Mouse (Mus musculus) thymus, adult 2 months (tissue): ENCODE results near the gene Il1r1. TPM values are rescaled to one million over a fixed set of nuclear protein-coding genes. Genes with fewer than 3 reads are reported as not detected.

ENCODE experiments used
- DNase-seq: peaks from one replicate; pipeline ENCODE4 v3.0.0; 2021
- H3K27ac ChIP-seq: fragments of 200-500 bp; 2 replicates; pipeline ENCODE4 v1.5.1; 2012; ENCODE audit warnings: low read length, control low read depth; ENCODE audit not compliant: control insufficient read depth, insufficient read depth
- H3K27me3 ChIP-seq: fragments of 200-500 bp; 2 replicates; pipeline ENCODE4 v1.6.1; 2012; ENCODE audit warnings: mild to moderate bottlenecking, low read length, moderate library complexity, mixed read lengths; ENCODE audit not compliant: control insufficient read depth, insufficient read depth
- H3K36me3 ChIP-seq: fragments of 200-500 bp; 2 replicates; pipeline ENCODE4 v1.6.1; 2012; ENCODE audit warnings: mild to moderate bottlenecking, low read length, moderate library complexity; ENCODE audit not compliant: control insufficient read depth, insufficient read depth
- H3K4me1 ChIP-seq: fragments of 200-500 bp; replicated peaks from 2 replicates; pipeline ENCODE4 v1.6.1; 2012; ENCODE audit warnings: low read length; ENCODE audit not compliant: control insufficient read depth, insufficient read depth
- H3K4me3 ChIP-seq: fragments of 200-500 bp; 2 replicates; pipeline ENCODE4 v1.5.1; 2012; ENCODE audit warnings: mild to moderate bottlenecking, low read length, control low read depth, moderate library complexity; ENCODE audit not compliant: control insufficient read depth, insufficient read depth
- CTCF ChIP-seq: fragments of 200-500 bp; IDR thresholded peaks from 2 replicates; pipeline ENCODE4 v1.5.1; 2012; ENCODE audit warnings: mild to moderate bottlenecking, control low read depth, low read length, moderate library complexity, borderline replicate concordance; ENCODE audit not compliant: control insufficient read depth, poor library complexity, insufficient read depth; ENCODE audit errors: extremely low read depth
- POLR2A ChIP-seq: fragments of 200-500 bp; IDR thresholded peaks from 2 replicates; pipeline ENCODE4 v1.6.1; 2012; ENCODE audit warnings: mild to moderate bottlenecking, low read length, control low read depth, moderate library complexity; ENCODE audit not compliant: control insufficient read depth, poor library complexity, insufficient read depth; ENCODE audit errors: extremely low read depth
- WGBS: fragments of 180-500 bp; shearing (Covaris S2); methylation state at CpG from one replicate; pipeline ENCODE4 v1.1.7; 2018; 5-methylcytosine and 5-hydroxymethylcytosine counted together
- polyA plus RNA-seq: library from polyadenylated mRNA; depleted of rRNA; stranded (reverse); fragments of >200 nt; gene quantifications from 2 replicates; pipeline ENCODE4 v1.2.3, GENCODE M21; 2012

The Il1r1 gene
- polyA plus RNA-seq, 1 experiment, result 3.3 TPM

DNA sequence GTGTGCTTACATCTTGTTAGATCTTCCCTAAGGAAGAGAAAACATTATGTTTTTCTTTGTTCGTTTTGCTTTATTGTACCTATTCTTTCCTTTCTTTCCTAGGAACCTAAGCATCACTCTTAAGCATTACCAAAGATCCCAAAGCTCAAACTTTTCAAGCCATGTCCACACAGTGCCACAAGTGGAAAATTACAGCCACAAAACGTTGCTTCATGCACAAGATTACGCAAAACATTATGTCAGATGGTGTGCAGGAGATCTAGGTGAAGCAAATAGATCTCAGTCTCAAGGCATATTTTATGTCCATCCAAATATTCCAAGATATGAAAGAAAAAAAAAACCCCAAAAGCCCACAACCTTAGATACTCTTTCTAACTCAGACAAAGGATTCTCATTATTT, 4.2 kb downstream of the Il1r1 start:
- Histone ChIP-seq H3K4me3 (no peak overlapping the region), H3K27me3 (no peaks in the 10 kb centered on the region), H3K36me3 (no peaks in the 10 kb centered on the region), H3K4me1 (0 out of 2 replicates have a peak, but pooled peaks cover 2% of the 10 kb centered on the region), H3K27ac (no peak overlapping the region)
- DNase-seq, result no peak
- no peak for TF ChIP-seq POLR2A
- no peak for TF ChIP-seq CTCF
- 88% methylated on average over 3 of the region's 3 CpGs for WGBS

DNA sequence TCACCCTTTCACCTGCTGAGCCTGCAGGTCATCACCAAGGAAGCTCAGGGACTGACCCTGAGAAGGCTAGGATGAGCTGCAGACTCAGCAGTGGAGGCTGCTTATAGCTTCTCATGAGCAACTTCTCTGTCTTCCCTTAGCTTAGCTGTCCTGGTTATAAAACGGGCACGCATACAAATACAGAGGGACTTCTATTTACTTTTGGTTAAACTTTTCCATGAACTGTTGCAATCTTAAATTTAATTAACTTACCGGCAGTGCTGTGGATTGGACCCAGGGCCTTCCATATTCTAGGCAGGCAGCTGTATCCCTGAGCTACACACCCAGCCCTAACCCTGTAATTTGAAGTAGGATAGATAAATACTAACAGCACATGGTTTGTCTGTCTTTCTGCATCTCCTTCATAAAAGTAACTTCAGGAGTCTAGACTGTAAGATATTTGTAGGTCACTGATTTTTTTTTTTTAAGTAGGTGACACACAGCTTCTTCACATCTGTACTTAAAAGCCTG, 4.9 kb downstream of the Il1r1 start:
- Histone ChIP-seq H3K4me1 (no peaks in the 10 kb centered on the region), H3K27ac (no peak overlapping the region), H3K36me3 (no peaks in the 10 kb centered on the region), H3K4me3 (no peak overlapping the region), H3K27me3 (no peaks in the 10 kb centered on the region)
- TF ChIP-seq CTCF (no peak), POLR2A (no peak)
- no peak for DNase-seq
- WGBS, result 96% methylated on average over 3 of the region's 3 CpGs

DNA sequence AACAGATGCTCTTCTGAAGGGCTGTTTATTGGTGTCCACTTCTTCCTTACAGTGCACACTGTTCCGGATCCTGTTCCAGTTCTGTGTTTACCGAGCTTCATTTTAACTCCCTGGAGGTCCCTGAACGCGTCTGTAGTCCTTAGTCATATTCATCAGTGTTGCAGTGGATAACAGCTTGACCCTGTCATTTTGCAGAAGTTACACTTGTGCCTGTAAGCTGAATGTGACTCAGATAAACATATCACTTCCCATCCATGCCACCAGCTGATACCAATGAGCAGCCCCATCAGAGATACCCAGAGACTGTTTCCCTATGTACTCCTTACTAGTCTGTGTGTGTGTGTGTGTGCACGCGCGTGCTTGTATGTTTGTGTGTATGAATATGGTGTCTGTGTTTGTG, 5.5 kb downstream of the Il1r1 start:
- WGBS, result 59% methylated on average over 7 of the region's 7 CpGs
- no peak overlapping the region for H3K4me3 ChIP-seq

DNA sequence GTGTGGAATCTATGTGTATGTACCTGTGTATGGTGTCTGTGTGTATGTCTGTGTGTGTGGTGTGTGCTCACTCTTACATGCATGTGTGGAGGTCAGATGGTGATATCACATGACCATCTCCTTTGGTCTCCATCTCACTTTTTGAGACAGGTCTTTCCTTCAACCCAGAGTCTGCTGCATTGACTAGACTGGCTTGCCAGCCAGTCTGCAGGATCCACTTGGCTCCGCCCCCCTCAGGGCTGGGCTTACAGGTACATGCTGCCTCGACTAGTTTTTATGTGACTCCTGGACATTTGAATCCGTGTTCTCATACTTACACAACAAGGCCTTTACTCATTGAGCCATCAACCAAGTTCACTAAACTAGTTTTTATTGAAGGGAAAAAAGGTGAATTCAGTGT, 6.2 kb downstream of the Il1r1 start:
- Histone ChIP-seq H3K27me3 (no peaks in the 10 kb centered on the region), H3K4me3 (no peak overlapping the region), H3K36me3 (no peaks in the 10 kb centered on the region), H3K4me1 (no peaks in the 10 kb centered on the region), H3K27ac (no peak overlapping the region)
- no peak for DNase-seq
- 96% methylated on average over 3 of the region's 3 CpGs for WGBS
- no peak for TF ChIP-seq POLR2A
- TF ChIP-seq CTCF, result no peak

More for the DNA sequence above, 5.5 kb downstream of the Il1r1 start:
- H3K36me3 ChIP-seq, result no peaks in the 10 kb centered on the region
- H3K27ac ChIP-seq, result no peak overlapping the region
- no peaks in the 10 kb centered on the region for H3K27me3 ChIP-seq
- no peak for DNase-seq
- no peaks in the 10 kb centered on the region for H3K4me1 ChIP-seq
- TF ChIP-seq CTCF, result no peak
- TF ChIP-seq POLR2A, result no peak

DNA sequence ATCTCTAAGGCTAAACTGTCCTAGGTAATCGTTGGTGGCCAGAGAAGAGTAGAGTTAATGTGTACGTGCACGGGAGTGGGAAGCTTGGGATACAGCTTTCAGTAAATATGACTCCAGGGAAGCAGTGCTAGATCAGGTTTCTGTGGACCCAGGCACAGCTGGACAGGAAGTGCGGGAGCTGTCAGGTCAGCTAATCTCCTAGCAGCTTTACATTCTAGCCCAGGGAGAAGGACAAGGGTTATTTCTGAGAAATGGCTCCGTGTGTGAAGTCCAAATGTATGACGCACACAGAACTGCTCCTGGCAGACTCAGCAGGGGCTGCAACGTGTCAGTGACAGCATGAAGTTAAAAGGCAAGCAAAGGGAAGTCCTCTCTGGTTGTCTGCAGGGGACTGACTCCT, 8.3 kb downstream of the Il1r1 start:
- H3K36me3 ChIP-seq, result no peaks in the 10 kb centered on the region
- WGBS, result 87% methylated on average over 7 of the region's 7 CpGs
- DNase-seq, result no peak
- TF ChIP-seq CTCF, result no peak
- no peak for TF ChIP-seq POLR2A
- no peaks in the 10 kb centered on the region for H3K4me1 ChIP-seq
- no peak overlapping the region for H3K4me3 ChIP-seq
- no peak overlapping the region for H3K27ac ChIP-seq
- H3K27me3 ChIP-seq, result no peaks in the 10 kb centered on the region

DNA sequence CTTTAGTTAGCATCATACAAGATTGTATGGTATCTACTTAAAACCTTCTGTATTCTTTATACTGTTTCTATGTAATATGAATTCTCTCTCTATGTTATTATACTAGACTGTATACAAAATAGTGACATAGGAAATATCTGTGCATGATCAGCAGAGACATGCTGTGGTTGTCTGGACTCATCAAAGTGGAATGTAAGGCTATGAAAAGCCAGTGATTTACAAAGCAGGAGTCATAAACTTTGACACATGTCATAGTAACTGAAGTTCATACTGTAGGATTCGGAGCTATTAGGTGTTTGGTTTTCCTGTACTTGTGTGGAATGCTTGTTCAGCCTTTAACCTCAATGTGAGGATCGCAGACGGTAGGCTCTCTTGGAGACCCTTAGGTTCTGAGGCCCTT, 8.7 kb downstream of the Il1r1 start:
- 96% methylated on average over 3 of the region's 3 CpGs for WGBS
- TF ChIP-seq POLR2A, result no peak
- no peak for TF ChIP-seq CTCF
- no peak overlapping the region for H3K27ac ChIP-seq

DNA sequence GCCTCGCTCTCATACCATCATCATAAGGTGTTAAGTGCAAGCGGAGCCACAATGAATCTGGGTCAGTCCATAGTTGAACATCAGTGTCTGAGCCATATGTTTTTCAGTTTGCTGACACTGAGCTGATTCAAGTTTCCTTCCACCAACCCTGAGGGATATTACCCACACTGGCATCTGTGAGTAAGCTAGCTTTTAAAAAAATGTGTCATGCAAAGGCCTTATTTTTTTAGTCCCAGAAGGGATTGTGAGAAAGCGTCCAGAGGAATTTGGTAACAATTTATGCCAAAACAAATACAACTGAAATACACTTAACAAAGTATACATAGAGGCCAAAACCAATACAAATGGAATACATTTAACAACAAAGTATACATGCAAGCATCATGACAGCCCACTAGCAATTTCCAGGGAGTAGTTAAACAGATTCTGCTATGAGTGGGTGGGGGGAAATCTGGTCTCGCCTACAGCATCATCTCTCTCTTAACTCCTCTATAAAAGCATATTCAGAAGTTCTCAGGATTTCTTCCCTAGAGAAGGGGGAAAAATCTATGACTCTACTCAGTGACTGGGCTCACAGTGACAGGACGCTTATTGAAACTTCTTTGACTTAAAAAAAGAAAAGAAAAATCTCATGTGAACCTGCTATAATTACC, 10.8 kb downstream of the Il1r1 start:
- no peak for TF ChIP-seq POLR2A
- TF ChIP-seq CTCF, result no peak
- no peak for DNase-seq
- H3K4me3 ChIP-seq, result no peak overlapping the region
- H3K27me3 ChIP-seq, result no peaks in the 10 kb centered on the region
- no peaks in the 10 kb centered on the region for H3K4me1 ChIP-seq
- 96% methylated on average over 5 of the region's 5 CpGs for WGBS
- no peak overlapping the region for H3K27ac ChIP-seq
- no peaks in the 10 kb centered on the region for H3K36me3 ChIP-seq

More for the DNA sequence above, 8.7 kb downstream of the Il1r1 start:
- H3K4me3 ChIP-seq, result no peak overlapping the region
- no peaks in the 10 kb centered on the region for H3K27me3 ChIP-seq
- no peaks in the 10 kb centered on the region for H3K4me1 ChIP-seq
- no peak for DNase-seq
- no peaks in the 10 kb centered on the region for H3K36me3 ChIP-seq
